Mouse (Mus musculus) right cerebral cortex, adult 2 months (tissue): ENCODE data around the gene Srarp.
A peak's percentile ranks its signal among the peaks of the same experiment; 100 is the strongest.

ENCODE experiments used
- DNase-seq, 2 experiments: peaks; one replicate each; pipeline ENCODE4 v3.0.0; 2021 to 2022; ENCODE audit warnings: low spot score in 2 of 2

Gene Srarp

GRCm38 (mm10) chr4:141425484-141426479 lies 10.1 kb downstream of the Srarp start:
- peak; percentile 79 to 80 for DNase-seq

GRCm38 (mm10) chr4:141423691-141424431 lies 12.0 kb downstream of the Srarp start:
- no peak for DNase-seq

- no peak for DNase-seq
Measured at GRCm38 (mm10) chr4:141423288-141423687, 12.6 kb downstream of the Srarp start.

- DNase-seq = no peak
Measured at GRCm38 (mm10) chr4:141422841-141423240, 13.1 kb downstream of the Srarp start.

DNA sequence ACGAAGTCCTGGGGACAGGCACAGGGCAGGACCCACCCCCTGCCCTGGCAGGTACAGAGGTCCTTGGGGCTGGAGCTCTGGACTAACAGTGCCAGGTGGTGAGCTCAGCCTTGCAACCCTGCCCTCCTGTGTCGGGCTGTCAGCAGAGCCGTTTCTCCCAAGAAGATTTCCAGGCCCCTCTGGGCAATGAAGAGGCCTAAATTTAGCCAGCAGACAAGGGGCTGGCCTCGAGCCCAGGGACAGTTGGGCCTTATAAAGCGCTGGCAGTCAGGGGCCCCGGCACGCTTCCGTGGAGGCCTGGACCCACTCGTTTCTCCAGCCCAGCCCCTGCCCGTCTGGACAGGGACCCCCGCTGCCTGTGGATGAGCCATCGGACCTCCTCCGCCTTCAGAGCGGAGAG lies 14.5 kb downstream of the Srarp start:
- no peak for DNase-seq

- DNase-seq = no peak
Measured at GRCm38 (mm10) chr4:141420886-141421285, 15.0 kb downstream of the Srarp start.

- peak in 1 of 2 experiments; percentile 5 for DNase-seq
Measured at GRCm38 (mm10) chr4:141420192-141420829, 15.6 kb downstream of the Srarp start, which contains the start of gene Hspb7. Gene Hspb7 (plus strand): TSS chr4:141420779.

- DNase-seq = peak; percentile 29 to 44
Measured at GRCm38 (mm10) chr4:141419398-141420191, 16.3 kb downstream of the Srarp start.

GRCm38 (mm10) chr4:141415924-141416323 lies 20.0 kb downstream of the Srarp start, which contains the start of gene Clcnkb:
Gene Clcnkb (minus strand): TSS chr4:141416014.
- DNase-seq = no peak

DNA sequence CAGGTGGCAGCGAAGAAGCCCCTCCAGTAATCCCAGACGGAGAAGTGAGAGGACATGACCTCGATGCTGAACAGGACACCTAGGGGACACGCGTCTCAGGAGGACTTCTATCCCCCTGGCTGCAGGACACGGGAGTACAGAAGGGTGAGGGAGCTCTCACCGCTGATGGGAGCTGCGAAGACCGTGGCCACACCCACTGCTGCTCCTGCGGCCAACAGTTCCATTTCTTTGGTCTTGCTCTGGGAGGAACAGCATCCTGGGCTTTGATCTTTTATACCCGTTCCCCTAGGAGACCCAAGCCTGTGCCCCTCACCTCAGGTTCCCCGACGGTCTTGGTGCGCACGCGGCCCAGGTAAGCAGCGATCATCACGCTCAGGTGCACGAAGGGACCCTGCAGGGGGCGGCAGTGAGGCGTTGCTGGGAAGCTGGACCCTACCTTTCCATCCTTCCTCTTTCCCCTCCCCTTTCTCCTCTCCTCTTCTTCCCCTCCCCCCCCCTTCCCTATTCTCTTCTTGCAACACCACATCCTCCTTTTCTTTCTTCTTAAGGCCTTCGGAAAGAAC lies 24.4 kb downstream of the Srarp start:
- DNase-seq = no peak

DNA sequence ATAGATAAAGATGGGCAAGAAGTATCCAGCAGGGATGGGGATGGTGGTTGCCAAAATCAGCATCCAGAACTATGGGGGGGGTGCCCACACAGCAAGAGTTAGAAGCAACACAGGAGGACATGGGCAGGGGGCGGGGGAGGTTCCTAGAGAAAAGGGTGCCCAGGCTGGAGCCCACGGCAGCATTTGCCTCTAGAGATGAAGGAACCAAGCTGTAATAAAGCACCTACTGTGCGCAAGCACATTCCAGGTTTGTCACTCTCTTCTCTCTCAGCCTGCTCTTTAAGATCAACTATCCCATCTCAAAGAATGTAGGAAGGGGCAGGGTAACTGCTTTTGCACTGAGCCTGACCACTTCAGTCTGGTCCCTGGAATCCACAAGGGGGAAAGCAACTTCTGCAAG lies 27.3 kb downstream of the Srarp start:
- no peak for DNase-seq

DNA sequence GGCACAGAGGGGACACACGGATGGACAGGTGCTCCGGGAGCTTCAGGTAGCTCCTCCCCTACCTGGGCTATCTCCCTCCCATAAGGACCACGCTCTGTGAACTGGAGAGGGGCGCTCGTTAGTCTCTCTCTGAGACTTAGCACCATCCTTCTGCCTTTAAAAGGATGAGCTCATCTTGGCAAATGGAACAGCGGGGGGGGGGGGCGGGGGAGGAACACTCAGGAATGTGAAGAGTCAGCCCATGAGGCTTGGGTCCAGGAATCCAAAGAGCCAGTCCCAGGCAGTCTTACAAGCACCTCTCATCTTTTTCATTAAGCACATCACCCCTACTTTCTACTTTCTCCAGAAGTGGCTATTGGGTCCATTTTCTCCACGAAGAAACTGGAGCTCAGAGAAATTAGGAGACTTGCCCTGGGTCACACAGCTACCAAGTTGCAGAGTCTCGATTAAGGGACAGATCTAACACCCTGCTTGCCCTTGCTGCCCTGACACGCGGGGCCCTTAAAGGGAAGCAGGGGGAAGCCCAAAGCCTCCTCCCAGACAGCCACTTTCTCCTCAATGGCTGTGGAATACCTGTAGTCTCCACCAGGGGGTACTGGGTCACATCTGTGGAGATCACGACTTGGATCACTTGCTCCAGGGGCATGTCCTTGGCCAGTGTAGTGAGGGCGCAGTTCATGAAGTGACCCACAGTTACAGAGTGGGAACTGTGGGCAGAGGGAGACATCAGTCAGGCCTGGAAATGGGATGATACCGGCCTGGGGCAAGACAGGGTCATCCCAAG lies 29.2 kb downstream of the Srarp start:
- DNase-seq = peak in 1 of 2 experiments; percentile 32

GRCm38 (mm10) chr4:141405314-141405622 lies 30.6 kb downstream of the Srarp start:
- DNase-seq = no peak

DNA sequence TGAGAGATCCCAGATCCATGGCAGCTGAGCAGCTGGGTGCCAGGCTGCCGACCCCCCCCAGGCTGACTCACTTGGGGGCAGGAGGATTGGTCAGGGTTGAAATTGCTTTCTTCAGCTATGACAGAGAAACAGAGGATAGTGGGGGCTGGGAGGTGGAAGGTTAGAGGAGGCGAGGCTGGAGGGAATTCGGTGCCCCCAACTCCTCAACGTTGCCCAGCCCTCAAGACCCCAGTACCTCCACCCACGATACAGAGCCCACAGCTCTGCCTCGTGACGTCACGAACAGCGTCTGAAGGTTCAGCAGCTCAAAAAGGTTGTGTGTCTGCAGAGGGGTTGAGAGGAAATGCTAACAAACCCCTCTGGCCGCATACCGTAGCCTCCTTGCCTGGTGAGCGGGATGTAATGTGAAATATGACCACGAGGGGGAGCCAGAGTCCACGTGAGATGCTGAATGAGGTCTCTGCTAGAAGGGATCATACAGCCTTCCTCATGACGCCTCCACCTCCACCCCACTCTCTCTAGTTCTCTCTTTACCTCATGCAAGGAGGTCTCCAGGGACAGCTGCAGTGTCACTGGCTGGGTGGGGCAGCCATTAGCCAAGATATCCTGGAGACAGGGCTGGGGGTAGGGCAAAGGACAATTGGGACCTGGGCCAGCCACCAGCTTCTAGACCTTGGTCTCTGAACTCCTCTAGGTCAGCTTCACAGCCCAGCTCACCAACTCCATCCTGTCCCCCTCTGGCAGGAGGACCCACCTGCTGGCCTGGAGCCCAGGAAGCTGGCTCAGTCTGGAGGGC lies 31.2 kb downstream of the Srarp start:
- DNase-seq = peak; percentile 95 to 97

- DNase-seq = no peak
Measured at GRCm38 (mm10) chr4:141400171-141400570, 35.7 kb downstream of the Srarp start.

DNA sequence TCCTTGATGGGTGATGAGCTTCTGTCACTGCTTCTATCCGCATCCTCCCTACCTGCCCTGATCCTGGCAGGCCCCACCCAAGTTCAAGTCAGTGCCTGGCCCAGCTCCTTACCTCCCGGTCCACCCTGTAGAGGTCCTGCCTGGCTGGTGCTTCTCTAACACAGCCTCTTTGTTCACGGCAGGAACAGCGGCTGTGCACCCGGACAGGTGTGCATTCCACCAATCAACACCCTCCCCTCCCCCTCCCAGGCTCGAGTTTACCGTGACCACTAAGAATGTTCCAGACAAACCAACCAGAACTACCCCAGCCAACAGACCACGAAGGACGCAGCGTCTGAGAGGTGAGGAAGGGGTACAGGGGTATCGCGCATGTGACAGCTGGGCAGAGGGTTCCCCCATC lies 37.4 kb downstream of the Srarp start, which contains the start of gene Clcnka:
TSS of gene Clcnka (minus strand) at position 180 of the 400 bp plus-strand sequence.
- DNase-seq = no peak

- no peak for DNase-seq
Measured at GRCm38 (mm10) chr4:141397861-141398260, 38.0 kb downstream of the Srarp start.

DNA sequence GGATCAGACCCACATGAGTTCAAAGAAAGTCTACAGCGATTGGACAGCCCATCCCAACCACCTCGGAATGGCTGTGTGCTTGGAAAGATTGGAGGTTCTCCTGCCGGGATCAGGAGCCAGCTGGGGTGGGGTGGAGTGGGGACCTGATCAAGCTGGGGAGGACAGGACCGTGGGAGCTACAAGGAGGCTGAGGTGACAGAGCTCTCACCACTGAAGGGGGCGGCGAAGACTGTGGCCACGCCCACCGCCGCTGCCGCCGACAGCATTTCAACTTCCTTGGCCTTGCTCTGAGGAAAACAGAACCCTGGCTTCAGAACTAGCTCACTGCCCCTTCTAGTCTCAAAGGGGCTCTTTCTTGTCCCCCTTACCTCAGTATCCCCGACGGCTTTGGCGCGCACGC lies 41.2 kb downstream of the Srarp start:
- no peak for DNase-seq

GRCm38 (mm10) chr4:141391293-141391692 lies 44.6 kb downstream of the Srarp start:
- no peak for DNase-seq
